Mouse (Mus musculus) stomach, embryonic 15.5 days (tissue): Measurements from ENCODE around the gene Zdhhc1. TPM values are rescaled to one million over a fixed set of nuclear protein-coding genes. Genes with fewer than 3 reads are reported as not detected.

Experiments used
- ATAC-seq: fragments of 200-750 bp; cut with Nextera tagmentation; 2 replicates; pipeline ENCODE4 v1.8.0; 2017; ENCODE audit warnings: low read depth, moderate number of reproducible peaks, moderate TSS enrichment; ENCODE audit not compliant: insufficient read depth, low FRiP score
- H3K27ac ChIP-seq: fragments of 300-500 bp; sonication (generic); 2 replicates; pipeline ENCODE4 v1.5.1; 2015; ENCODE audit warnings: mild to moderate bottlenecking, inconsistent platforms
- H3K27me3 ChIP-seq: fragments of 300-500 bp; sonication (generic); replicated peaks from 2 replicates; pipeline ENCODE4 v1.6.1; 2015; ENCODE audit warnings: inconsistent platforms
- H3K36me3 ChIP-seq: fragments of 300-500 bp; sonication (generic); 2 replicates; pipeline ENCODE4 v1.6.1; 2015; ENCODE audit warnings: inconsistent platforms
- H3K4me1 ChIP-seq: fragments of 300-500 bp; sonication (generic); 2 replicates; pipeline ENCODE4 v1.6.1; 2015; ENCODE audit warnings: inconsistent platforms
- H3K4me2 ChIP-seq: fragments of 300-500 bp; sonication (generic); 2 replicates; pipeline ENCODE4 v1.6.1; 2015; ENCODE audit warnings: mild to moderate bottlenecking, inconsistent platforms
- H3K4me3 ChIP-seq: fragments of 300-500 bp; sonication (generic); replicated peaks from 2 replicates; pipeline ENCODE4 v1.5.1; 2015; ENCODE audit warnings: inconsistent platforms
- H3K9ac ChIP-seq: fragments of 300-500 bp; sonication (generic); 2 replicates; pipeline ENCODE4 v1.6.1; 2015; ENCODE audit warnings: inconsistent platforms
- H3K9me3 ChIP-seq: fragments of 300-500 bp; sonication (generic); 2 replicates; pipeline ENCODE4 v1.6.1; 2016; ENCODE audit warnings: inconsistent platforms
- WGBS: fragments of 180-500 bp; shearing (Covaris S2); methylation state at CpG from one replicate; pipeline ENCODE4 v1.1.7; 2015; 5-methylcytosine and 5-hydroxymethylcytosine counted together
- polyA plus RNA-seq: library from polyadenylated mRNA; unstranded; fragments of >200 nt; fragmentation: Nextera tagmentation; extraction: Ambion mirVana; gene quantifications from 2 replicates; pipeline ENCODE4 v1.2.1, GENCODE M21; 2015

The Zdhhc1 gene
- polyA plus RNA-seq, 1 experiment from 2014 or later = 32.2 TPM

GRCm38 (mm10) chr8:105433021-105433420, 63.7 kb downstream of the Zdhhc1 start:
- H3K9me3 ChIP-seq = no peaks in the 10 kb centered on the region
- no peak overlapping the region for H3K4me2 ChIP-seq
- H3K36me3 ChIP-seq = no peaks in the 10 kb centered on the region
- H3K4me3 ChIP-seq = no peak overlapping the region
- no peak overlapping the region for H3K9ac ChIP-seq
- no peaks in the 10 kb centered on the region for H3K27me3 ChIP-seq
- ATAC-seq = no peak
- H3K27ac ChIP-seq = no peak overlapping the region
- H3K4me1 ChIP-seq = no peaks in the 10 kb centered on the region
- 56% methylated on average over 6 of the region's 6 CpGs for WGBS

- Histone ChIP-seq H3K9ac (no peak overlapping the region), H3K4me1 (no peaks in the 10 kb centered on the region), H3K4me2 (no peak overlapping the region), H3K27me3 (no peaks in the 10 kb centered on the region), H3K27ac (no peak overlapping the region), H3K9me3 (no peaks in the 10 kb centered on the region), H3K36me3 (no peaks in the 10 kb centered on the region), H3K4me3 (no peak overlapping the region)
- WGBS = 58% methylated on average over 7 of the region's 7 CpGs
- ATAC-seq = no peak
Observed at GRCm38 (mm10) chr8:105431743-105432515, 64.8 kb downstream of the Zdhhc1 start.

- Histone ChIP-seq H3K9me3 (no peaks in the 10 kb centered on the region), H3K4me3 (no peak overlapping the region), H3K4me2 (no peak overlapping the region), H3K36me3 (no peaks in the 10 kb centered on the region), H3K27ac (no peak overlapping the region), H3K4me1 (no peaks in the 10 kb centered on the region), H3K27me3 (no peaks in the 10 kb centered on the region), H3K9ac (no peak overlapping the region)
- no peak for ATAC-seq
- 54% methylated on average over 6 of the region's 6 CpGs for WGBS
Observed at GRCm38 (mm10) chr8:105426878-105427277, 69.8 kb downstream of the Zdhhc1 start.

Other genes with a start within 250 kb of the Zdhhc1 start
- gene B3gnt9, start 241.7 kb downstream of the Zdhhc1 start, polyA plus RNA-seq = 26.1 and 27.4 TPM in 2 replicates
- 28.5 and 30.3 TPM in 2 replicates for gene Tradd, start 232.3 kb downstream of the Zdhhc1 start, polyA plus RNA-seq
- gene Fbxl8, start 232.3 kb downstream of the Zdhhc1 start, polyA plus RNA-seq = 3.7 and 4.4 TPM in 2 replicates
- gene Hsf4, start 227.1 kb downstream of the Zdhhc1 start, polyA plus RNA-seq = 0.08 and 0.24 TPM in 2 replicates
- gene Nol3, start 220.8 kb downstream of the Zdhhc1 start, polyA plus RNA-seq = 1.4 and 1.7 TPM in 2 replicates
- gene 4931428F04Rik, start 207.0 kb downstream of the Zdhhc1 start, polyA plus RNA-seq = 9.1 and 10.7 TPM in 2 replicates
- gene Exoc3l, start 200.8 kb downstream of the Zdhhc1 start, polyA plus RNA-seq = 10.4 and 10.9 TPM in 2 replicates
- gene E2f4, start 199.2 kb downstream of the Zdhhc1 start, polyA plus RNA-seq = 80.4 and 83.1 TPM in 2 replicates
- 15.9 and 17.1 TPM in 2 replicates for gene Elmo3, start 191.3 kb downstream of the Zdhhc1 start, polyA plus RNA-seq
- gene Lrrc29, start 170.6 kb downstream of the Zdhhc1 start, polyA plus RNA-seq = 2.3 and 2.5 TPM in 2 replicates
- gene Tmem208, start 170.5 kb downstream of the Zdhhc1 start, polyA plus RNA-seq = 131 and 132 TPM in 2 replicates
- 2.5 and 3.0 TPM in 2 replicates for gene Fhod1, start 148.9 kb downstream of the Zdhhc1 start, polyA plus RNA-seq
- gene Slc9a5, start 148.1 kb downstream of the Zdhhc1 start, polyA plus RNA-seq = 1.9 and 2.0 TPM in 2 replicates
- gene Plekhg4, start 123.6 kb downstream of the Zdhhc1 start, polyA plus RNA-seq = 0.21 and 0.30 TPM in 2 replicates
- gene Kctd19, start 83.4 kb downstream of the Zdhhc1 start, polyA plus RNA-seq = not detected in 2 replicates
- 0.09 TPM in 1 of 2 replicates, not detected in the other for gene Lrrc36, start 83.3 kb downstream of the Zdhhc1 start, polyA plus RNA-seq
- 44.7 and 45.5 TPM in 2 replicates for gene Tppp3, start 25.4 kb downstream of the Zdhhc1 start, polyA plus RNA-seq
- gene Hsd11b2, start 21.9 kb upstream of the Zdhhc1 start, polyA plus RNA-seq = 2.5 and 2.7 TPM in 2 replicates
- gene Atp6v0d1, start 69.1 kb upstream of the Zdhhc1 start, polyA plus RNA-seq = 73.2 and 75.8 TPM in 2 replicates
- gene Ripor1, start 108.4 kb upstream of the Zdhhc1 start, polyA plus RNA-seq = 21.0 and 23.4 TPM in 2 replicates
- gene Ctcf, start 139.7 kb upstream of the Zdhhc1 start, polyA plus RNA-seq = 109 and 112 TPM in 2 replicates
- 0.77 and 1.1 TPM in 2 replicates for gene Agrp, start 140.5 kb upstream of the Zdhhc1 start, polyA plus RNA-seq
- gene Carmil2, start 189.4 kb upstream of the Zdhhc1 start, polyA plus RNA-seq = 1.2 and 1.4 TPM in 2 replicates
- 45.0 and 52.8 TPM in 2 replicates for gene Acd, start 204.2 kb upstream of the Zdhhc1 start, polyA plus RNA-seq
- 14.9 and 15.0 TPM in 2 replicates for gene Pard6a, start 204.2 kb upstream of the Zdhhc1 start, polyA plus RNA-seq
- 0.19 TPM in 1 of 2 replicates, not detected in the other for gene 4933405L10Rik, start 210.8 kb upstream of the Zdhhc1 start, polyA plus RNA-seq
- gene Enkd1, start 211.3 kb upstream of the Zdhhc1 start, polyA plus RNA-seq = 18.0 and 18.1 TPM in 2 replicates